Mouse (Mus musculus): ENCODE measurements at regions not wholly inside any gene's neighbourhood (a gene's known extent, or its start where the extent isn't known, plus 50 kb on each side); places are given as distances from the start of the nearest gene placed in this dataset.

DNA sequence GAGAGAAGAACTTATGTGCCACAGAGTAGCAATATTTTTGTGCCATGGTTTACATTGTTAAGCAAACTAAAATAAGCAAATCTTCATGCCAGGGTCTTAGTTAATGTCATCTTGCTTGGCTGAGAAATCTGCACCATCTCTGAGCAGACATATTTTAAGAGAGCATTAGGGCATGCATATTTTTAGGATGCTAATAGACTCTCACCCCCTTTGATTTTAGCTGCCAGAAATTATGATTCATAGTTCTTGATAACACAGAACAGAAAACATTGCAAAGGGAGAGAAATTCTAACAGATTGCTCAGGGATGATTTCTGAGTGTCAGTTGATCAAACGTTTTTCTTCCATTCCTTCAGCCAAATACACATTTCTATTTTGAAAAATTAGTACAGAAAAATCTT, 222.7 kb upstream of the Zeb2 start:
- 69% methylated on average over 1 of the region's 1 CpGs for WGBS
- DNase-seq (ENCODE audit: low spot score) = no peak
- no peak overlapping the region for H3K27ac ChIP-seq (replicated peaks; ENCODE audit: low read depth, low read length)
- ATAC-seq (ENCODE audit: low FRiP score, low read depth) = no peak
- H3K4me3 ChIP-seq (replicated peaks; ENCODE audit: low read length) = no peak overlapping the region
- TF ChIP-seq POLR2A (IDR thresholded peaks at IDR 0.05; ENCODE audit: borderline replicate concordance, extremely low read depth, insufficient read depth, insufficient read length) = no peak
- no peak overlapping the region for H3K9ac ChIP-seq (ENCODE audit: low read depth, low read length, severe bottlenecking)
- no peaks in the 10 kb centered on the region for H3K27me3 ChIP-seq (ENCODE audit: control insufficient read depth, insufficient read depth, low read length)
- no peaks in the 10 kb centered on the region for H3K4me1 ChIP-seq (ENCODE audit: control insufficient read depth, insufficient read depth, low read length)
- H3K9me3 ChIP-seq (ENCODE audit: control insufficient read depth, low read length) = no peaks in the 10 kb centered on the region
- H3K4me2 ChIP-seq (replicated peaks; ENCODE audit: low read depth, low read length, severe bottlenecking) = no peak overlapping the region
- no peaks in the 10 kb centered on the region for H3K36me3 ChIP-seq (ENCODE audit: control insufficient read depth, insufficient read depth, low read length)

- no peak overlapping the region for H3K4me3 ChIP-seq (replicated peaks; ENCODE audit: low read length)
- no peaks in the 10 kb centered on the region for H3K36me3 ChIP-seq (ENCODE audit: control insufficient read depth, insufficient read depth, low read length)
- H3K4me2 ChIP-seq (replicated peaks; ENCODE audit: low read depth, low read length, severe bottlenecking) = no peak overlapping the region
- ATAC-seq (ENCODE audit: low FRiP score, low read depth) (no peak), DNase-seq (ENCODE audit: low spot score) (no peak)
- TF ChIP-seq POLR2A (IDR thresholded peaks at IDR 0.05; ENCODE audit: borderline replicate concordance, extremely low read depth, insufficient read depth, insufficient read length) = no peak
- H3K4me1 ChIP-seq (ENCODE audit: control insufficient read depth, insufficient read depth, low read length) = no peaks in the 10 kb centered on the region
- H3K27me3 ChIP-seq (ENCODE audit: control insufficient read depth, insufficient read depth, low read length) = no peaks in the 10 kb centered on the region
- H3K9ac ChIP-seq (ENCODE audit: low read depth, low read length, severe bottlenecking) = no peak overlapping the region
- no peak overlapping the region for H3K27ac ChIP-seq (replicated peaks; ENCODE audit: low read depth, low read length)
- no peaks in the 10 kb centered on the region for H3K9me3 ChIP-seq (ENCODE audit: control insufficient read depth, low read length)
Measured at GRCm38 (mm10) chr2:45338809-45339208, 221.6 kb upstream of the Zeb2 start.

GRCm38 (mm10) chr2:45316945-45317565, 199.9 kb upstream of the Zeb2 start:
- no peak overlapping the region for H3K4me3 ChIP-seq (replicated peaks; ENCODE audit: low read length)
- no peak overlapping the region for H3K9ac ChIP-seq (ENCODE audit: low read depth, low read length, severe bottlenecking)
- WGBS = 79% methylated on average over 4 of the region's 4 CpGs
- no peaks in the 10 kb centered on the region for H3K36me3 ChIP-seq (ENCODE audit: control insufficient read depth, insufficient read depth, low read length)
- H3K9me3 ChIP-seq (ENCODE audit: control insufficient read depth, low read length) = no peaks in the 10 kb centered on the region
- no peak for DNase-seq (ENCODE audit: low spot score)
- no peaks in the 10 kb centered on the region for H3K27me3 ChIP-seq (ENCODE audit: control insufficient read depth, insufficient read depth, low read length)
- ATAC-seq (ENCODE audit: low FRiP score, low read depth) = no peak
- no peak for TF ChIP-seq POLR2A (IDR thresholded peaks at IDR 0.05; ENCODE audit: borderline replicate concordance, extremely low read depth, insufficient read depth, insufficient read length)
- no peaks in the 10 kb centered on the region for H3K4me1 ChIP-seq (ENCODE audit: control insufficient read depth, insufficient read depth, low read length)
- H3K4me2 ChIP-seq (replicated peaks; ENCODE audit: low read depth, low read length, severe bottlenecking) = no peak overlapping the region
- H3K27ac ChIP-seq (replicated peaks; ENCODE audit: low read depth, low read length) = no peak overlapping the region

DNA sequence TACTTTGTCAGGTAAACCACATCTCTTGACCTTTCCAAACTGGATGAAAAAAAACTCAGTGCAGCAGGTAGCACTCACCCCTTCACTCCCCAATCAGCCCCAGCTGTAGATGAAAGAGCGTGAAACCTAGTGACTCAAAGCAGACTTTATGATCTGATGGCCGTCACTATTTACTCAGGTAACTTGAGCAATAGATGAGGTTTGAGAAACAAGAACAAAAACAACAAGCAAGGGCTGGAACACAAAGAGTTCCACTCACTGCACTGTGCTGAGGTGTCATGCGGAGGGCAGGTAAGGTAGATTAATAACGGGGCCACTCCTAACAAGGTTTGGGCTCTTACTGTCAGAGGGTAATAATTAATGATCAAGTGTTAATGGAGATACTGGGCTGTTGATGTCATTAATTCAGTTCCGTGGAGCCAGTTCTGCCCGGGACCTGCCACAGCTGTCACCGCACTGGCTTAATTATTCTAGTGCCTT, 170.4 kb upstream of the Zeb2 start:
- Histone ChIP-seq H3K4me2 (replicated peaks; ENCODE audit: low read depth, low read length, severe bottlenecking) (no peak overlapping the region), H3K4me1 (ENCODE audit: control insufficient read depth, insufficient read depth, low read length) (no peaks in the 10 kb centered on the region), H3K36me3 (ENCODE audit: control insufficient read depth, insufficient read depth, low read length) (no peaks in the 10 kb centered on the region), H3K27me3 (ENCODE audit: control insufficient read depth, insufficient read depth, low read length) (no peaks in the 10 kb centered on the region), H3K27ac (replicated peaks; ENCODE audit: low read depth, low read length) (no peak overlapping the region), H3K9me3 (ENCODE audit: control insufficient read depth, low read length) (no peaks in the 10 kb centered on the region), H3K4me3 (replicated peaks; ENCODE audit: low read length) (no peak overlapping the region), H3K9ac (ENCODE audit: low read depth, low read length, severe bottlenecking) (no peak overlapping the region)
- WGBS = 23% methylated on average over 7 of the region's 7 CpGs
- no peak for DNase-seq (ENCODE audit: low spot score)
- no peak for TF ChIP-seq POLR2A (IDR thresholded peaks at IDR 0.05; ENCODE audit: borderline replicate concordance, extremely low read depth, insufficient read depth, insufficient read length)
- no peak for ATAC-seq (ENCODE audit: low FRiP score, low read depth)

- no peak overlapping the region for H3K4me3 ChIP-seq (replicated peaks; ENCODE audit: low read length)
- H3K36me3 ChIP-seq (ENCODE audit: control insufficient read depth, insufficient read depth, low read length) = no peaks in the 10 kb centered on the region
- no peaks in the 10 kb centered on the region for H3K27me3 ChIP-seq (ENCODE audit: control insufficient read depth, insufficient read depth, low read length)
- no peak overlapping the region for H3K27ac ChIP-seq (replicated peaks; ENCODE audit: low read depth, low read length)
- DNase-seq (ENCODE audit: low spot score) = no peak
- no peak for ATAC-seq (ENCODE audit: low FRiP score, low read depth)
- TF ChIP-seq POLR2A (IDR thresholded peaks at IDR 0.05; ENCODE audit: borderline replicate concordance, extremely low read depth, insufficient read depth, insufficient read length) = no peak
- no peak overlapping the region for H3K4me2 ChIP-seq (replicated peaks; ENCODE audit: low read depth, low read length, severe bottlenecking)
- H3K9ac ChIP-seq (ENCODE audit: low read depth, low read length, severe bottlenecking) = no peak overlapping the region
- H3K4me1 ChIP-seq (ENCODE audit: control insufficient read depth, insufficient read depth, low read length) = no peaks in the 10 kb centered on the region
- H3K9me3 ChIP-seq (ENCODE audit: control insufficient read depth, low read length) = no peaks in the 10 kb centered on the region
Measured at GRCm38 (mm10) chr2:45283811-45284210, 166.6 kb upstream of the Zeb2 start.

DNA sequence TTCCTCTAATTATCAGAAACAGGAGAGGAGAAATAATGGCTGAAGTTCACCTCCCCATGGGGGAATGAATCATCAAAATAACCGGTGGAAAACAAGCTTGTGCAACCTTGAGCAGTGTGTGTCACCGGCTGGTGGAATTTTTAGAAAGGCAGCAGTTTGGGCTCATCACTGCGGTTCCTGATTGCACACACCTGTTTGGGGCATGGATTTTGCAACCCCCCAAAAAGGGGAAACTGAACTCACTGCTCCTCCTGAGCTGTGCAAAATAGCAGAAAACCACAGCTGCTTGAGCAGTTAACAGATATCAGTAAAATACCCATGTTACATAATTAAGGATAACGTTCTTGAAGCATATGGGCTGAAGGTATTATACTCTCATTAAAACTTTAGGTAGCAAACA, 162.3 kb upstream of the Zeb2 start:
- Histone ChIP-seq H3K4me1 (ENCODE audit: control insufficient read depth, insufficient read depth, low read length) (no peaks in the 10 kb centered on the region), H3K27ac (replicated peaks; ENCODE audit: low read depth, low read length) (no peak overlapping the region), H3K9ac (ENCODE audit: low read depth, low read length, severe bottlenecking) (no peak overlapping the region), H3K27me3 (ENCODE audit: control insufficient read depth, insufficient read depth, low read length) (no peaks in the 10 kb centered on the region), H3K9me3 (ENCODE audit: control insufficient read depth, low read length) (no peaks in the 10 kb centered on the region), H3K4me2 (replicated peaks; ENCODE audit: low read depth, low read length, severe bottlenecking) (no peak overlapping the region), H3K4me3 (replicated peaks; ENCODE audit: low read length) (no peak overlapping the region), H3K36me3 (ENCODE audit: control insufficient read depth, insufficient read depth, low read length) (no peaks in the 10 kb centered on the region)
- 55% methylated on average over 4 of the region's 4 CpGs for WGBS
- DNase-seq (ENCODE audit: low spot score) (no peak), ATAC-seq (ENCODE audit: low FRiP score, low read depth) (no peak)
- TF ChIP-seq POLR2A (IDR thresholded peaks at IDR 0.05; ENCODE audit: borderline replicate concordance, extremely low read depth, insufficient read depth, insufficient read length) = no peak

Data from limb, embryonic 14.5 days (tissue).